Mouse (Mus musculus) megakaryocyte, embryonic 14.5 days (primary cell): ENCODE data around the gene Chtop.

ENCODE experiments used
- FLI1 ChIP-seq: IDR thresholded peaks from 2 replicates; pipeline ENCODE4 v1.6.1; 2012; ENCODE audit warnings: low read length, inconsistent platforms, mixed read lengths
- GATA1 ChIP-seq: IDR thresholded peaks from 3 replicates; pipeline ENCODE4 v1.6.1; 2012; ENCODE audit warnings: mixed read lengths, low read length, inconsistent platforms, borderline replicate concordance

- TF ChIP-seq FLI1, result no peak
- TF ChIP-seq GATA1, result no peak
Measured at GRCm38 (mm10) chr3:90490696-90491256, 18.5 kb downstream of the Chtop start, which contains the start of gene Snapin.
